Mouse (Mus musculus): ENCODE data around the gene Fktn.
"Not testable (repeated sequence)": the region's sequence is repeated elsewhere in the genome, so short reads cannot be mapped to it uniquely, and the experiment has no call there.

Fktn gene

GRCm38 (mm10) chr4:53772004-53772403 lies 58.2 kb downstream of the Fktn start:
- no peak for DNase-seq

GRCm38 (mm10) chr4:53773911-53774310 lies 60.1 kb downstream of the Fktn start:
- no peak for DNase-seq

GRCm38 (mm10) chr4:53781396-53781795 lies 67.6 kb downstream of the Fktn start:
- no peak for DNase-seq

- DNase-seq, result no peak
Observed at GRCm38 (mm10) chr4:53782216-53783070, 68.6 kb downstream of the Fktn start.

GRCm38 (mm10) chr4:53785746-53786398 lies 72.1 kb downstream of the Fktn start:
- DNase-seq, result no peak

GRCm38 (mm10) chr4:53786851-53787250 lies 73.1 kb downstream of the Fktn start:
- DNase-seq, result no peak

GRCm38 (mm10) chr4:53789346-53789745 lies 75.5 kb downstream of the Fktn start:
- DNase-seq, result no peak

- no peak for DNase-seq
Observed at GRCm38 (mm10) chr4:53794257-53794966, 80.6 kb downstream of the Fktn start.

GRCm38 (mm10) chr4:53795086-53795485 lies 81.3 kb downstream of the Fktn start:
- DNase-seq, result no peak

- no peak for DNase-seq
Observed at GRCm38 (mm10) chr4:53795706-53796105, 81.9 kb downstream of the Fktn start.

GRCm38 (mm10) chr4:53796865-53797772 lies 83.3 kb downstream of the Fktn start:
- DNase-seq, result no peak

- no peak for DNase-seq
Observed at GRCm38 (mm10) chr4:53798896-53799676, 85.3 kb downstream of the Fktn start.

GRCm38 (mm10) chr4:53799753-53800152 lies 86.0 kb downstream of the Fktn start:
- no peak for DNase-seq

GRCm38 (mm10) chr4:53803674-53804073 lies 89.9 kb downstream of the Fktn start:
- DNase-seq, result not testable (repeated sequence)

GRCm38 (mm10) chr4:53806428-53806827 lies 92.6 kb downstream of the Fktn start:
- not testable (repeated sequence) for DNase-seq

- no peak for DNase-seq
Observed at GRCm38 (mm10) chr4:53818320-53818719, 104.5 kb downstream of the Fktn start.

GRCm38 (mm10) chr4:53823697-53824096 lies 109.9 kb downstream of the Fktn start:
- DNase-seq, result no peak

GRCm38 (mm10) chr4:53824831-53825230 lies 111.0 kb downstream of the Fktn start:
- no peak for DNase-seq

- peak; percentile 90 to 92 for DNase-seq
Observed at GRCm38 (mm10) chr4:53825821-53826605, 112.2 kb downstream of the Fktn start, which contains the start of gene Tmem38b. Gene Tmem38b (plus strand): TSS chr4:53826045.

- DNase-seq, result no peak
Observed at GRCm38 (mm10) chr4:53826641-53827248, 112.9 kb downstream of the Fktn start.

All from cerebellum, postnatal 14 days (tissue).